Mouse (Mus musculus) lung, adult 2 months (tissue): ENCODE results near the gene Gm45618.

ENCODE experiments used
- CTCF ChIP-seq: fragments of 200-500 bp; IDR thresholded peaks from 2 replicates; pipeline ENCODE4 v1.5.1; 2011; ENCODE audit warnings: mild to moderate bottlenecking, low read length, control low read depth; ENCODE audit not compliant: insufficient read depth
- POLR2A ChIP-seq: fragments of 200-500 bp; IDR thresholded peaks from 2 replicates; pipeline ENCODE4 v1.6.1; 2011; ENCODE audit warnings: low read depth, mild to moderate bottlenecking, control low read depth, low read length, borderline replicate concordance; ENCODE audit errors: extremely low read depth

- TF ChIP-seq POLR2A, result no peak
- no peak for TF ChIP-seq CTCF
Observed at GRCm38 (mm10) chr7:142071212-142071578, 49.3 kb downstream of the Gm45618 start.
